Mouse (Mus musculus): Measurements from ENCODE around the gene Mok. TPM values are rescaled to one million over a fixed set of nuclear protein-coding genes. Genes with fewer than 3 reads are reported as not detected.
"Not testable (repeated sequence)": the region's sequence is repeated elsewhere in the genome, so short reads cannot be mapped to it uniquely, and the experiment has no call there.

Mok gene
- polyA plus RNA-seq, 1 experiment = 3.3 TPM

GRCm38 (mm10) chr12:110858681-110859080 lies 17.9 kb upstream of the Mok start:
- H3K79me2 ChIP-seq (ENCODE audit: control insufficient read depth, insufficient read depth); H3K4me2 ChIP-seq (ENCODE audit: low read depth); H3K36me3 ChIP-seq (ENCODE audit: control insufficient read depth, insufficient read depth); H3K27me3 ChIP-seq (ENCODE audit: control insufficient read depth, insufficient read depth, insufficient read length); H3ac ChIP-seq (ENCODE audit: control insufficient read depth, insufficient read length); H3K4me3 ChIP-seq: not testable (repeated sequence)
- peak; percentile 27 for TF ChIP-seq POLR2A (IDR thresholded peaks at IDR 0.05; ENCODE audit: insufficient read length, low read depth)

- H3K36me3 ChIP-seq (ENCODE audit: control insufficient read depth, insufficient read depth) = no peaks in the 10 kb centered on the region
- H3K4me3 ChIP-seq = no peak overlapping the region
- no peaks in the 10 kb centered on the region for H3K79me2 ChIP-seq (ENCODE audit: control insufficient read depth, insufficient read depth)
- H3ac ChIP-seq (ENCODE audit: control insufficient read depth, insufficient read length) = no peak overlapping the region
- H3K27me3 ChIP-seq (ENCODE audit: control insufficient read depth, insufficient read depth, insufficient read length) = no peaks in the 10 kb centered on the region
- TF ChIP-seq POLR2AphosphoS2 (IDR thresholded peaks at IDR 0.05; ENCODE audit: insufficient read length, low read depth) (no peak), SRF (IDR thresholded peaks at IDR 0.05; ENCODE audit: control insufficient read depth, insufficient read length, low read depth) (no peak), POLR2A (IDR thresholded peaks at IDR 0.05; ENCODE audit: insufficient read length, low read depth) (no peak), MAX (IDR thresholded peaks at IDR 0.05; ENCODE audit: low read depth) (no peak), CEBPB (IDR thresholded peaks at IDR 0.05; ENCODE audit: insufficient read depth, poor library complexity, severe bottlenecking) (no peak), E2F4 (IDR thresholded peaks at IDR 0.05; ENCODE audit: insufficient read depth) (no peak), TCF12 (IDR thresholded peaks at IDR 0.05; ENCODE audit: insufficient read depth, poor library complexity, severe bottlenecking) (no peak)
- H3K4me2 ChIP-seq (ENCODE audit: low read depth) = no peak overlapping the region
Measured at GRCm38 (mm10) chr12:110857196-110857595, 16.5 kb upstream of the Mok start.

GRCm38 (mm10) chr12:110854786-110855737 lies 14.3 kb upstream of the Mok start:
- H3K36me3 ChIP-seq (ENCODE audit: control insufficient read depth, insufficient read depth) = no peaks in the 10 kb centered on the region
- TF ChIP-seq CEBPB (IDR thresholded peaks at IDR 0.05; ENCODE audit: insufficient read depth, poor library complexity, severe bottlenecking) (no peak), POLR2A (IDR thresholded peaks at IDR 0.05; ENCODE audit: insufficient read length, low read depth) (no peak), POLR2AphosphoS2 (IDR thresholded peaks at IDR 0.05; ENCODE audit: insufficient read length, low read depth) (no peak), MYOD1 (IDR thresholded peaks at IDR 0.05; ENCODE audit: control insufficient read depth in 1 of 3, insufficient read length in 2 of 3, low read depth in 2 of 3) (no peak), MYOG (IDR thresholded peaks at IDR 0.05; ENCODE audit: control insufficient read depth in 1 of 3, insufficient read depth in 1 of 3, insufficient read length in 2 of 3, low read depth in 2 of 3) (no peak), MAX (IDR thresholded peaks at IDR 0.05; ENCODE audit: low read depth) (no peak), E2F4 (IDR thresholded peaks at IDR 0.05; ENCODE audit: insufficient read depth) (no peak), USF1 (IDR thresholded peaks at IDR 0.05; ENCODE audit: low read depth) (no peak), SRF (IDR thresholded peaks at IDR 0.05; ENCODE audit: control insufficient read depth, insufficient read length, low read depth) (no peak), REST (IDR thresholded peaks at IDR 0.05; ENCODE audit: insufficient read depth, insufficient read length) (no peak), TCF12 (IDR thresholded peaks at IDR 0.05; ENCODE audit: insufficient read depth, poor library complexity, severe bottlenecking) (no peak), TCF3 (IDR thresholded peaks at IDR 0.05; ENCODE audit: insufficient read length, low read depth) (no peak)
- no peak overlapping the region for H3K4me2 ChIP-seq (ENCODE audit: low read depth)
- H3ac ChIP-seq (ENCODE audit: control insufficient read depth, insufficient read length) = no peak overlapping the region
- H3K79me2 ChIP-seq (ENCODE audit: control insufficient read depth, insufficient read depth) = no peaks in the 10 kb centered on the region
- no peaks in the 10 kb centered on the region for H3K27me3 ChIP-seq (ENCODE audit: control insufficient read depth, insufficient read depth, insufficient read length)
- H3K4me3 ChIP-seq = no peak overlapping the region

- Histone ChIP-seq H3ac (ENCODE audit: control insufficient read depth, insufficient read length) (no peak overlapping the region), H3K79me2 (ENCODE audit: control insufficient read depth, insufficient read depth) (no peaks in the 10 kb centered on the region), H3K27me3 (ENCODE audit: control insufficient read depth, insufficient read depth, insufficient read length) (no peaks in the 10 kb centered on the region), H3K4me2 (ENCODE audit: low read depth) (no peak overlapping the region), H3K4me3 (no peak overlapping the region), H3K36me3 (ENCODE audit: control insufficient read depth, insufficient read depth) (no peaks in the 10 kb centered on the region)
- TF ChIP-seq REST (IDR thresholded peaks at IDR 0.05; ENCODE audit: insufficient read depth, insufficient read length) (no peak), TCF3 (IDR thresholded peaks at IDR 0.05; ENCODE audit: insufficient read length, low read depth) (no peak), USF1 (IDR thresholded peaks at IDR 0.05; ENCODE audit: low read depth) (no peak), MYOG (IDR thresholded peaks at IDR 0.05; ENCODE audit: control insufficient read depth in 1 of 3, insufficient read depth in 1 of 3, insufficient read length in 2 of 3, low read depth in 2 of 3) (no peak), MAX (IDR thresholded peaks at IDR 0.05; ENCODE audit: low read depth) (no peak), TCF12 (IDR thresholded peaks at IDR 0.05; ENCODE audit: insufficient read depth, poor library complexity, severe bottlenecking) (no peak), POLR2AphosphoS2 (IDR thresholded peaks at IDR 0.05; ENCODE audit: insufficient read length, low read depth) (no peak)
Measured at GRCm38 (mm10) chr12:110851923-110852322, 11.2 kb upstream of the Mok start.

- H3K79me2 ChIP-seq (ENCODE audit: control insufficient read depth, insufficient read depth) = no peaks in the 10 kb centered on the region
- H3K36me3 ChIP-seq (ENCODE audit: control insufficient read depth, insufficient read depth) = no peaks in the 10 kb centered on the region
- TF ChIP-seq E2F4 (IDR thresholded peaks at IDR 0.05; ENCODE audit: insufficient read depth) = no peak
- TF ChIP-seq MYOG (IDR thresholded peaks at IDR 0.05; ENCODE audit: control insufficient read depth in 1 of 3, insufficient read depth in 1 of 3, insufficient read length in 2 of 3, low read depth in 2 of 3) = no peak
- no peak for TF ChIP-seq TCF3 (IDR thresholded peaks at IDR 0.05; ENCODE audit: insufficient read length, low read depth)
- no peak overlapping the region for H3ac ChIP-seq (ENCODE audit: control insufficient read depth, insufficient read length)
- H3K4me3 ChIP-seq = peak overlapping the region; percentile 55
- peak overlapping the region; percentile 80 for H3K4me2 ChIP-seq (ENCODE audit: low read depth)
- no peaks in the 10 kb centered on the region for H3K27me3 ChIP-seq (ENCODE audit: control insufficient read depth, insufficient read depth, insufficient read length)
Measured at GRCm38 (mm10) chr12:110851414-110851813, 10.7 kb upstream of the Mok start.
